Mouse (Mus musculus) testis, adult 2 months (tissue): Measurements from ENCODE around the gene Asap3. TPM values are rescaled to one million over a fixed set of nuclear protein-coding genes. Genes with fewer than 3 reads are reported as not detected.
A peak's percentile ranks its signal among the peaks of the same experiment; 100 is the strongest.

Source experiments
- H3K27ac ChIP-seq: fragments of 200-500 bp; 2 replicates; pipeline ENCODE4 v1.5.1; 2012; ENCODE audit warnings: low read depth, low read length; ENCODE audit not compliant: control insufficient read depth, insufficient read depth
- H3K27me3 ChIP-seq: fragments of 200-500 bp; 2 replicates; pipeline ENCODE4 v1.6.1; 2012; ENCODE audit warnings: mild to moderate bottlenecking, low read length, moderate library complexity; ENCODE audit not compliant: control insufficient read depth, insufficient read depth
- H3K36me3 ChIP-seq: fragments of 200-500 bp; 2 replicates; pipeline ENCODE4 v1.6.1; 2012; ENCODE audit warnings: mild to moderate bottlenecking, low read length; ENCODE audit not compliant: control insufficient read depth, insufficient read depth
- H3K4me1 ChIP-seq: fragments of 200-500 bp; 2 replicates; pipeline ENCODE4 v1.6.1; 2012; ENCODE audit warnings: low read length; ENCODE audit not compliant: control insufficient read depth, insufficient read depth
- H3K4me3 ChIP-seq: fragments of 200-500 bp; 2 replicates; pipeline ENCODE4 v1.5.1; 2012; ENCODE audit warnings: low read depth, mild to moderate bottlenecking, low read length, moderate library complexity, mixed read lengths; ENCODE audit not compliant: control insufficient read depth
- CTCF ChIP-seq: fragments of 200-500 bp; IDR thresholded peaks from 2 replicates; pipeline ENCODE4 v1.5.1; 2012; ENCODE audit warnings: low read depth, mild to moderate bottlenecking, inconsistent platforms, low read length, moderate library complexity; ENCODE audit not compliant: control insufficient read depth, insufficient read depth, insufficient replicate concordance
- POLR2A ChIP-seq: fragments of 200-500 bp; IDR thresholded peaks from 2 replicates; pipeline ENCODE4 v1.6.1; 2012; ENCODE audit warnings: low read depth, mild to moderate bottlenecking, inconsistent platforms, low read length, moderate library complexity; ENCODE audit not compliant: control insufficient read depth
- polyA plus RNA-seq: library from polyadenylated mRNA; depleted of rRNA; stranded (reverse); fragments of >200 nt; gene quantifications from 2 replicates; pipeline ENCODE4 v1.2.3, GENCODE M21; 2012

Asap3 gene
- polyA plus RNA-seq, 1 experiment: 4.1 TPM

DNA sequence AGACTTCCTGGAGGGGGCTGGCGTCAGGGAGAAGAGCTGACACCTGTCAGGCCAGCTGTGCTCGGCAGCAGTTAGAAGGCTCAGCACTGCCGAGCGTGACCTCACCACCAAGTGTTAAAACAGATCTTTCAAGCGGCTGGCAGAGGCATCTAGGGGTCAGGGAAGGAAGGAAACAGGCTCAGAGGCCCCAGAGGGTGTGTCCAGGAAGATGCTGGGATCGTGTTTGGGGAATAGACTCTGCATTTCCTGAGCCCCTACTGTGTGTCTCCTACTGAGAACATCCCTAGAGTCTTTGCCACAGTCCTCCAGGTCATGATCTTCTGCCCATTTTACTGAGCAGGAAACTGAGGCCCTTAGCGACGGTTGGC, 28.9 kb upstream of the Asap3 start:
- Histone ChIP-seq H3K27ac (no peak overlapping the region), H3K4me3 (no peak overlapping the region), H3K36me3 (no peaks in the 10 kb centered on the region), H3K27me3 (no peaks in the 10 kb centered on the region; the same call in 1 of the 2 replicates), H3K4me1 (peaks cover 22% of the 10 kb centered on the region)
- TF ChIP-seq POLR2A (no peak), CTCF (no peak)

DNA sequence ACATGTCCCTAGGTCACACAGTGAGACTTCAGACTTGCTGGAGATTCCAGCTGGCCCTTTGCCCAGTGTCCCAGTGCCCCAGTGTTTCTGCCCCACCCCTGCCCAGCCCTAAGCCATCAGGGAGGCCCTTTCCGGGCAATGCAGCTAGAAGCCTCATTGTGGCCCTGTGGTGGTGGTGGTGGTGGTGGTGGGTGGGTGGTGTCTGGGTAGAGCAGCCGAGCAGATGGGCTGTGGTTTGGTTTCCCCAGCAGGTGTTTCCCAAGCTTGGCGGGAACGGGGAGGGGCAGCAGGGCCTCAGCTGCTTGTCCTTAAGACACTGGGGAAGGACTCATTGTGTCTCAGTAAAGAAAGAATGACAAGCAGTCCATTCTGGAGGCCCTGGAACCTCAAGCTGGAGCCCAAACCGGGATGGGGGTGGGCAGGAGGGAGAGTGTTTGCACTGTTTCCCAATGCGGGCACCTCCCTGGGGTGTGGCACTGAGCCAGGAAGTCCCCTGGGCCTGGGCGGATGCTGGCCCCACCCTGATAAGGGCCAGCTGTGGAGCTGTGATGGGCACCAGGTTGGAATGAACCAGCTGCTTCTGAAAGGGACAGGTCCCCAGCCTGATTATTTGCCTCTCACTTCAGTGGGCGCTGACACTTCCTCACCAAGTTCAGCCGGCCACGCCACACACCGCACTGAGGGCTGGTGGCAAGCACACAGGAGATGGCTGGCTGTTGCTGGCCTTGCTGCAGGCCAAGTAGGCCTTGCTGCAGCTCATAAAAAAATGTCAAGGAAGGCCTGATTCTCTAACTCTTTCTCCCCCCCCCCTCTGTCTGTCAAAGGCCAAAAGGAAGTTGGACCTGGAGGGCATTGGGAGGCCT, 28.3 kb upstream of the Asap3 start:
- Histone ChIP-seq H3K27me3 (no peaks in the 10 kb centered on the region; the same call in 1 of the 2 replicates), H3K27ac (no peak overlapping the region), H3K4me3 (no peak overlapping the region), H3K4me1 (peaks cover 17% of the 10 kb centered on the region), H3K36me3 (no peaks in the 10 kb centered on the region)
- TF ChIP-seq POLR2A (no peak), CTCF (no peak)

DNA sequence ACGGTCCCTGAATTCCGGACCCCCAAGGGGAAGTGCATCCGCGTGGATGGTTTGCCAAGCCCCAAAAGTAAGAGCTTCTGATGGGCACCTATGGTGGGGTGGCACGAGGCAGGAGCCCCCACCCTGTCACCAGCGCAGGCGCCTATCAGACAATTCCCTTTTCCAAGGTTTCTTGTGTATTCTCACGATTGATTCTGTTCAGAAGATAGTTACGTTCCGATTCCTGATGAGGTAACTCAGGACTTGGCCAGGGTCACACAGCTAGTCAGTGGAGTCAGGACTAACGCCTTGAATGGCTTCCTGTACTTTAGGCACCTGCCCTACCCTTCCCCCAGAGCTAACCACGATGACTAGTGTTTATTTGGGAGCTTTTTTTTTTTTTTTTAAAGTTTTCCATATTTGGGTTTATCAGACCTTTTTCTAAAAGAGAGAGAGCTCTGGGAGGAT, 27.7 kb upstream of the Asap3 start:
- H3K36me3 ChIP-seq: no peaks in the 10 kb centered on the region
- H3K4me3 ChIP-seq: no peak overlapping the region
- peaks cover 10% of the 10 kb centered on the region for H3K4me1 ChIP-seq
- TF ChIP-seq POLR2A (no peak), CTCF (no peak)
- H3K27me3 ChIP-seq: no peaks in the 10 kb centered on the region; the same call in 1 of the 2 replicates
- H3K27ac ChIP-seq: no peak overlapping the region

DNA sequence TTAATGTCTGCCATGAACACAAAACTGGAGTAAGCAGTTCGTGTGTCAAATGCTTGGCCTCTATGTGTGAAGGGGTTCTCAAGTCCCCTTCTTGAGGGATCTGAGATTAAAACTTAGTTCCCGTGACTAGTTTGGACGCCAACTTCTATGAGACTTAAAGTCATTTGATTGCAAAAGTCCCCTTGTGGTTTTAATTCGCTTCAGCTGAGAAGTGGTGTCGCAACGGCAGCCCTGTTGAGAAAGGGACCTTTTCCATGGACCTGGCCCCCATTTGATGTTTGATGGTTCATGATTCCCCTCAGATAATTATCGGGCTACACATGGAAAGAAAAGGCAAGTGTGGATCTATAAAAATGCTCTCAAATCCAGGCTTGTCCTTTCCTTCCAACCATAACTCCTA, 26.7 kb upstream of the Asap3 start:
- no peak overlapping the region for H3K4me3 ChIP-seq

DNA sequence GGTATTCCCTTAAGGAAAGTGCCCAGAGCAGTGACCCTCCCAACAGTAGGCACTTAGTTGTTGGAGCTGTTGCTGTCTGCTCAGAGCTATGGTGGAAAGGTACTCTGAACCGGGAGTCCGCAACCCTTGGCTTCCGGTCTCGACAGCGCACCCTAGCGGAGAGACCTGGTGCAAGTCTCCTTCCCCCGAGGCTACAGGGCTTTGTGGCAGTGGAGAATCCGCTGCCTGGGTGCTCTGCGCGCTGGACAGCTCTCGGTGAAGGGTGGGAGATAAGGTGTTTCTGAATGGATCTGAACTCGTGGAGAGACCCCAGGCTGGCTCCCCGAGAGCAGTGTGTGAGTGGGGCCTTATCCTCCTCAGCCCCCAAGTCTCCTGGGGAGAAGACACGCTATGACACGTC, 26.2 kb upstream of the Asap3 start:
- Histone ChIP-seq H3K4me3 (peak overlapping the region; percentile 58), H3K27ac (peak overlapping the region; percentile 23; the same call in 1 of the 2 replicates), H3K4me1 (peaks cover 10% of the 10 kb centered on the region), H3K27me3 (no peaks in the 10 kb centered on the region; the same call in 1 of the 2 replicates), H3K36me3 (no peaks in the 10 kb centered on the region)
- TF ChIP-seq POLR2A (no peak), CTCF (peak; percentile 94)

More for the DNA sequence above, 26.7 kb upstream of the Asap3 start:
- Histone ChIP-seq H3K36me3 (no peaks in the 10 kb centered on the region), H3K4me1 (peaks cover 10% of the 10 kb centered on the region), H3K27me3 (no peaks in the 10 kb centered on the region; the same call in 1 of the 2 replicates), H3K27ac (no peak overlapping the region)
- no peak for TF ChIP-seq POLR2A
- no peak for TF ChIP-seq CTCF

DNA sequence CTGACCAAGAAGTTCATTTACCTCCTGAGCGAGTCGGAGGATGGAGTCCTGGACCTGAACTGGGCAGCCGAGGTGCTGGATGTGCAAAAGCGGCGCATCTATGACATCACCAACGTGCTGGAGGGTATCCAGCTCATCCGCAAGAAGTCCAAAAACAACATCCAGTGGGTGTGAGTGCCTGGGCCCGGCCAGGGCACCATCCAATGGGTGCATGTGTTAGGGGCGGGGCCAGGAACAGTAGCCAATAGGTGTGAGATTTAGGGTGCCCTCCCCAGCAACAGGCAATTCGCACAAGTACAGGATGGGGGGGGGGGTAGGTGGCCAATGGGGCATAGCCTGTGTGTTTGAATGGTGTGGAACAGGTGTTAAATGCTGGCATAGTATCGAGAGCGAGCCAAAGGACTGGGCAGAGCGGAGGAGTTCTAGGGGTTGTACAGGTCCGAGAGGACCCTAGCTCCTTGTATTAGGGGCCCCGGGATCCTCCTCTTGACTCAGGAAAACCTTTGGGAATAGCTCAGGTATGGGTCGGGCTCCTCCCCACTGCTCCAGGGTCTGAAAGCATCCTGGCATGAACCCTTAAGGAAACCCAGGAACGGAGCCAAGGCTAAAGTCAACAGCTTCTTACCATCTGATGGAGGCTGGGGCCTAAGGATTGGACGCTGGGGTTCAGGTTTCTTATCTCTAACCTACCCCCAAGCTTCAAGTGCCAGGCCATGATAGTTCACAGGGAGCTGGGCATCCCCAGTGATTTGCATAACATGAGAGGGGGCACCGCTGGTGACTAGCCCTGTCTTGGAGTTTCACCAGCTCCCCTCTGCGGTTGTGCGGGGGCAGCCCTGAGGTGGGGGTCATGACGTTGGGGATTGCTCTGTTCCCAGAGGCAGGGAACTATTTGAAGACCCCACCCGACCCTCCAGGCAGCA, 25.5 kb upstream of the Asap3 start:
- Histone ChIP-seq H3K4me1 (peaks cover 10% of the 10 kb centered on the region), H3K27ac (peak overlapping the region; percentile 23; the same call in 1 of the 2 replicates), H3K4me3 (peak overlapping the region; percentile 58), H3K36me3 (no peaks in the 10 kb centered on the region), H3K27me3 (no peaks in the 10 kb centered on the region; the same call in 1 of the 2 replicates)
- TF ChIP-seq POLR2A (no peak), CTCF (no peak)

DNA sequence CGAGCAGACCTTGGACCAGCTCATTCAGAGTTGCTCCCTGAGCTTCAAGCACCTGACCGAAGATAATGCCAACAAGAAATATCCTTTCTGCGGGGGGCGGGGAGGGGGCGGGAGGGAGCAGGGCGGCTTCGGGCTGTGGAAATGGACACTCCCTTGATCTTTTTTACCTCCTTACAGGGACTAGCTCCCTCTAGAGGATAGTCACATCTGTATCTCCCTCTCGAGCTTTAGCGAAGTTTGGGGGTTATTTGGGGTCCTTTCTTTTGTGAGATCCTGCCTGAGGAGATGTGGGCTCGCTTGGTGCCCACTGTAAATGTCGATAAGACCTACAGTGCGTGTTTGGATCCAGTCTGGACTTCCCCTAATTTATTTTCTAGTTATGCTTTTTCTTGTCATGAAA, 24.8 kb upstream of the Asap3 start:
- no peak overlapping the region for H3K4me3 ChIP-seq
- no peaks in the 10 kb centered on the region for H3K36me3 ChIP-seq
- H3K4me1 ChIP-seq: peaks cover 10% of the 10 kb centered on the region

More for the DNA sequence above, 24.8 kb upstream of the Asap3 start:
- H3K27ac ChIP-seq: no peak overlapping the region
- no peaks in the 10 kb centered on the region; the same call in 1 of the 2 replicates for H3K27me3 ChIP-seq
- no peak for TF ChIP-seq CTCF
- no peak for TF ChIP-seq POLR2A
